Mouse (Mus musculus) embryonic facial prominence, embryonic 12.5 days (tissue): Measurements from ENCODE around the gene Ttc12. TPM values are rescaled to one million over a fixed set of nuclear protein-coding genes. Genes with fewer than 3 reads are reported as not detected.

ENCODE experiments used
- ATAC-seq: fragments of 200-750 bp; cut with Nextera tagmentation; 2 replicates; pipeline ENCODE4 v1.8.0; 2017; ENCODE audit not compliant: insufficient number of reproducible peaks, insufficient read depth, low FRiP score, low TSS enrichment
- H3K27ac ChIP-seq: fragments of 300-500 bp; sonication (generic); 2 replicates; pipeline ENCODE4 v1.5.1; 2016; ENCODE audit warnings: mild to moderate bottlenecking
- H3K27me3 ChIP-seq: fragments of 300-500 bp; sonication (generic); 2 replicates; pipeline ENCODE4 v1.6.1; 2016; ENCODE audit warnings: mild to moderate bottlenecking, moderate library complexity
- H3K36me3 ChIP-seq: fragments of 300-500 bp; sonication (generic); 2 replicates; pipeline ENCODE4 v1.6.1; 2016; ENCODE audit warnings: mild to moderate bottlenecking
- H3K4me1 ChIP-seq: fragments of 300-500 bp; sonication (generic); 2 replicates; pipeline ENCODE4 v1.6.1; 2016
- H3K4me2 ChIP-seq: fragments of 300-500 bp; sonication (generic); replicated peaks from 2 replicates; pipeline ENCODE4 v1.6.1; 2016; ENCODE audit warnings: mild to moderate bottlenecking, moderate library complexity
- H3K4me3 ChIP-seq: fragments of 300-500 bp; sonication (generic); 2 replicates; pipeline ENCODE4 v1.5.1; 2016; ENCODE audit warnings: mild to moderate bottlenecking
- H3K9ac ChIP-seq: fragments of 300-500 bp; sonication (generic); 2 replicates; pipeline ENCODE4 v1.6.1; 2016; ENCODE audit warnings: mild to moderate bottlenecking, moderate library complexity
- H3K9me3 ChIP-seq: fragments of 300-500 bp; sonication (generic); 2 replicates; pipeline ENCODE4 v1.6.1; 2016; ENCODE audit warnings: mild to moderate bottlenecking, moderate library complexity
- WGBS: fragments of 180-500 bp; shearing (Covaris S2); methylation state at CpG from one replicate; pipeline ENCODE4 v1.1.7; 2016; 5-methylcytosine and 5-hydroxymethylcytosine counted together
- polyA plus RNA-seq: library from polyadenylated mRNA; unstranded; fragments of >200 nt; fragmentation: Nextera tagmentation; extraction: Ambion mirVana; gene quantifications from 2 replicates; pipeline ENCODE4 v1.2.1, GENCODE M21; 2016

The Ttc12 gene
- 1.3 and 1.4 TPM in 2 replicates for polyA plus RNA-seq

GRCm38 (mm10) chr9:49485892-49486311 lies at the start of gene Ttc12:
Gene Ttc12, minus strand, starts transcription at chr9:49486225.
- H3K4me1 ChIP-seq: peaks cover 6% of the 10 kb centered on the region; the same call in 1 of the 2 replicates
- peak within 1 kb of the TSS; percentile 44 for H3K9ac ChIP-seq
- H3K27me3 ChIP-seq: no peaks in the 10 kb centered on the region
- peak within 1 kb of the TSS; percentile 55 for H3K4me3 ChIP-seq
- peak within 1 kb of the TSS; percentile 73 for H3K4me2 ChIP-seq
- no peaks in the 10 kb centered on the region for H3K9me3 ChIP-seq
- 0% methylated on average over 18 of the region's 18 CpGs for WGBS
- H3K36me3 ChIP-seq: no peaks in the 10 kb centered on the region
- no peak within 1 kb of the TSS for H3K27ac ChIP-seq
- peak; percentile 81 for ATAC-seq

- peaks cover 18% of the 10 kb centered on the region for H3K4me1 ChIP-seq
- no peak for ATAC-seq
Observed at GRCm38 (mm10) chr9:49534958-49535357, 48.9 kb upstream of the Ttc12 start.

GRCm38 (mm10) chr9:49533912-49534491 lies 48.0 kb upstream of the Ttc12 start:
- H3K27ac ChIP-seq: peak overlapping the region; percentile 14; the same call in 1 of the 2 replicates
- H3K9me3 ChIP-seq: no peaks in the 10 kb centered on the region
- WGBS: 33% methylated on average over 8 of the region's 8 CpGs
- H3K36me3 ChIP-seq: no peaks in the 10 kb centered on the region
- no peak overlapping the region for H3K4me3 ChIP-seq
- no peaks in the 10 kb centered on the region for H3K27me3 ChIP-seq
- H3K4me1 ChIP-seq: peaks cover 17% of the 10 kb centered on the region
- H3K9ac ChIP-seq: no peak overlapping the region
- no peak for ATAC-seq
- H3K4me2 ChIP-seq: no peak overlapping the region

More at GRCm38 (mm10) chr9:49534958-49535357, 48.9 kb upstream of the Ttc12 start:
- no peaks in the 10 kb centered on the region for H3K36me3 ChIP-seq
- H3K27me3 ChIP-seq: no peaks in the 10 kb centered on the region
- no peak overlapping the region for H3K4me2 ChIP-seq
- H3K27ac ChIP-seq: no peak overlapping the region
- H3K9ac ChIP-seq: no peak overlapping the region
- H3K4me3 ChIP-seq: no peak overlapping the region
- 35% methylated on average over 4 of the region's 4 CpGs for WGBS
- H3K9me3 ChIP-seq: no peaks in the 10 kb centered on the region

GRCm38 (mm10) chr9:49533455-49533854 lies 47.4 kb upstream of the Ttc12 start:
- no peaks in the 10 kb centered on the region for H3K9me3 ChIP-seq
- no peak overlapping the region for H3K27ac ChIP-seq
- H3K4me3 ChIP-seq: no peak overlapping the region
- 50% methylated on average over 7 of the region's 7 CpGs for WGBS
- H3K4me2 ChIP-seq: no peak overlapping the region
- no peak for ATAC-seq
- H3K4me1 ChIP-seq: peaks cover 17% of the 10 kb centered on the region
- H3K36me3 ChIP-seq: no peaks in the 10 kb centered on the region
- H3K9ac ChIP-seq: no peak overlapping the region
- no peaks in the 10 kb centered on the region for H3K27me3 ChIP-seq

GRCm38 (mm10) chr9:49531833-49532232 lies 45.8 kb upstream of the Ttc12 start:
- no peak overlapping the region for H3K4me3 ChIP-seq
- ATAC-seq: no peak
- no peaks in the 10 kb centered on the region for H3K27me3 ChIP-seq
- no peaks in the 10 kb centered on the region for H3K9me3 ChIP-seq
- peaks cover 23% of the 10 kb centered on the region for H3K4me1 ChIP-seq
- H3K4me2 ChIP-seq: no peak overlapping the region
- H3K9ac ChIP-seq: no peak overlapping the region
- WGBS: 90% methylated on average over 6 of the region's 6 CpGs
- no peaks in the 10 kb centered on the region for H3K36me3 ChIP-seq
- H3K27ac ChIP-seq: no peak overlapping the region

- no peaks in the 10 kb centered on the region for H3K9me3 ChIP-seq
- WGBS: 61% methylated on average over 7 of the region's 7 CpGs
- H3K36me3 ChIP-seq: no peaks in the 10 kb centered on the region
- peaks cover 23% of the 10 kb centered on the region for H3K4me1 ChIP-seq
- H3K27me3 ChIP-seq: no peaks in the 10 kb centered on the region
- no peak overlapping the region for H3K4me2 ChIP-seq
- H3K9ac ChIP-seq: no peak overlapping the region
- H3K27ac ChIP-seq: no peak overlapping the region
- no peak overlapping the region for H3K4me3 ChIP-seq
- no peak for ATAC-seq
Observed at GRCm38 (mm10) chr9:49531257-49531656, 45.2 kb upstream of the Ttc12 start.

- Histone ChIP-seq H3K36me3 (no peaks in the 10 kb centered on the region), H3K27me3 (no peaks in the 10 kb centered on the region), H3K4me2 (no peak overlapping the region), H3K9me3 (no peaks in the 10 kb centered on the region), H3K9ac (no peak overlapping the region), H3K4me1 (peaks cover 23% of the 10 kb centered on the region), H3K4me3 (no peak overlapping the region), H3K27ac (no peak overlapping the region)
- WGBS: 69% methylated on average over 4 of the region's 4 CpGs
- no peak for ATAC-seq
Observed at GRCm38 (mm10) chr9:49530739-49531138, 44.7 kb upstream of the Ttc12 start.

GRCm38 (mm10) chr9:49529366-49529959 lies 43.4 kb upstream of the Ttc12 start:
- WGBS: 73% methylated on average over 8 of the region's 8 CpGs
- Histone ChIP-seq H3K9me3 (no peaks in the 10 kb centered on the region), H3K4me1 (peaks cover 24% of the 10 kb centered on the region), H3K36me3 (no peaks in the 10 kb centered on the region), H3K27me3 (no peaks in the 10 kb centered on the region), H3K9ac (no peak overlapping the region), H3K4me3 (no peak overlapping the region), H3K4me2 (no peak overlapping the region), H3K27ac (no peak overlapping the region)
- ATAC-seq: no peak

- no peaks in the 10 kb centered on the region for H3K27me3 ChIP-seq
- H3K9me3 ChIP-seq: no peaks in the 10 kb centered on the region
- H3K4me3 ChIP-seq: no peak overlapping the region
- no peak overlapping the region for H3K27ac ChIP-seq
- no peaks in the 10 kb centered on the region for H3K36me3 ChIP-seq
- no peak overlapping the region for H3K4me2 ChIP-seq
- peaks cover 20% of the 10 kb centered on the region for H3K4me1 ChIP-seq
- no peak overlapping the region for H3K9ac ChIP-seq
- ATAC-seq: no peak
- WGBS: 65% methylated on average over 10 of the region's 10 CpGs
Observed at GRCm38 (mm10) chr9:49528943-49529342, 42.9 kb upstream of the Ttc12 start.

GRCm38 (mm10) chr9:49528026-49528425 lies 42.0 kb upstream of the Ttc12 start:
- whole genome bisulfite sequencing: 60% methylated on average over 5 of the region's 5 CpGs
- no peak for ATAC-seq

GRCm38 (mm10) chr9:49527340-49527739 lies 41.3 kb upstream of the Ttc12 start:
- no peak overlapping the region for H3K4me2 ChIP-seq
- peaks cover 20% of the 10 kb centered on the region for H3K4me1 ChIP-seq
- no peak overlapping the region for H3K4me3 ChIP-seq
- no peak overlapping the region for H3K27ac ChIP-seq
- no peaks in the 10 kb centered on the region for H3K9me3 ChIP-seq
- 68% methylated on average over 8 of the region's 8 CpGs for WGBS
- no peaks in the 10 kb centered on the region for H3K27me3 ChIP-seq
- H3K36me3 ChIP-seq: no peaks in the 10 kb centered on the region
- H3K9ac ChIP-seq: no peak overlapping the region
- ATAC-seq: no peak

More at GRCm38 (mm10) chr9:49528026-49528425, 42.0 kb upstream of the Ttc12 start:
- Histone ChIP-seq H3K4me3 (no peak overlapping the region), H3K4me1 (peaks cover 20% of the 10 kb centered on the region), H3K36me3 (no peaks in the 10 kb centered on the region), H3K27me3 (no peaks in the 10 kb centered on the region), H3K9ac (no peak overlapping the region), H3K27ac (no peak overlapping the region), H3K4me2 (no peak overlapping the region), H3K9me3 (no peaks in the 10 kb centered on the region)

GRCm38 (mm10) chr9:49524721-49525120 lies 38.7 kb upstream of the Ttc12 start:
- Histone ChIP-seq H3K9ac (no peak overlapping the region), H3K27ac (no peak overlapping the region), H3K4me3 (no peak overlapping the region), H3K36me3 (0 out of 2 replicates have a peak, but pooled peaks cover 7% of the 10 kb centered on the region), H3K27me3 (no peaks in the 10 kb centered on the region), H3K4me1 (peaks cover 11% of the 10 kb centered on the region; the same call in 1 of the 2 replicates), H3K9me3 (no peaks in the 10 kb centered on the region), H3K4me2 (no peak overlapping the region)
- no peak for ATAC-seq
- WGBS: 61% methylated on average over 9 of the region's 9 CpGs
